Mouse (Mus musculus) cerebellum, adult (tissue): ENCODE measurements at regions not wholly inside any gene's neighbourhood (a gene's known extent, or its start where the extent isn't known, plus 50 kb on each side); places are given as distances from the start of the nearest gene placed in this dataset.
"Not testable (repeated sequence)": the region's sequence is repeated elsewhere in the genome, so short reads cannot be mapped to it uniquely, and the experiment has no call there.

Experiments used
- ATAC-seq: cut with Nextera tagmentation; 2 replicates; pipeline ENCODE4 v1.9.2; 2017; ENCODE audit warnings: mild to moderate bottlenecking, moderate library complexity, mixed read lengths; ENCODE audit not compliant: insufficient number of reproducible peaks, low FRiP score, low TSS enrichment

DNA sequence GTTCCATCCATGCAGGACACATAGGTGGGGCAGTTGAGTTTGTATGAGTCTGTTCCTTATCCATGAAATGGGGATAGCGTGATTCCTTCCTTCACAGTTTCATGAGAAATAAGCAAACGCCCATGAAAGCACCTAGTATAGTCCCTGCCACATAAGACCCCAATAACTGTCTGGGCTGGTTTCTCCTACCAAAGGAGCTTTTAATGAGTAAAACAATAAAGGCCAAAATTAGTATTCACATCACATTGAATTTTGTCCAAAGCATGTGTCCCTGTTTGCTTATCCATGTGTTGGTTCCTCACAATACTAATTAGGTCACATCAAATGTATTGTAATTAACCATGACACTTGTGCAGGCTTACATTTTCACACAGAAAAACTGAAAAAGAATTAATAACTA is 221.3 kb downstream of the Prdm13 start:
- ATAC-seq, result no peak

- ATAC-seq, result peak; percentile 45; the same call in 1 of the 2 replicates
Observed at GRCm38 (mm10) chr4:21441274-21441673, 244.5 kb downstream of the Prdm13 start.

DNA sequence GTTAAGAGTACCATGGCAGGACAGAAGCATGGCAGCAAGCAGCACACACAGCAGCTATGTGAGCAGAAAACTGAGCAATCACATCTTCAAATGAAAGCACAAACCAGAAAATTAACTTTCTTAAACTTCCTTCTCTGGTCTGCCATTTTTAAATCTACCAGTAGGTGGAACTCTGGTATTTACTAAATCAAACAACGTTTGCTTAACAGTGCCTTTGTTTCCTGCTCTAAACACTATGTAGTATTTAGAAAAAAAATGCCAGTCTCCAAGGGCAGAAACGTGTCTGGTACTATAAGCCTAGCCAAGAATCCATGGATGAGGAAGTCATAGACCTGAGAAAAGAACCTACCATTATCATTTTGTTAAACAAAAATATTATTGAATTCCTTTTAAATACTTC is 249.1 kb downstream of the Prdm13 start:
- no peak for ATAC-seq

DNA sequence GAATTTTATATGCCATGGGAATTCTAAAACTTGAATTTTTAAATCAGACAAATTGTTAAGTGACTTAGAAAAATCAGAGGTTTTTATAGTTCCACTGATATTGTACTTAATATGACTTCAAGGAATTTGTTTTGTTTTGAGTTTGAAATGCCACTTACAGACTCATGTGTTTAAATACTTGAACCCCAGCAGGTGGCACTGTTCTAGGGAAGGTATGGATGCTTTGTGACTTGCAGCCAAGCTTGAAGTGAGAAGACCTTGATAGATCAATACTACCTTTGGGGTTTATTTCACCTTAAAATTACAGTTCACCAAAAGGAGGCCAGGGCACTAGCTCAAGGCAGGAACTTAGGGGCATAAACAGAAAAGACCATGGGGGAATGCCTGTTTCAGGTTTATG is 277.9 kb downstream of the Prdm13 start:
- no peak for ATAC-seq

DNA sequence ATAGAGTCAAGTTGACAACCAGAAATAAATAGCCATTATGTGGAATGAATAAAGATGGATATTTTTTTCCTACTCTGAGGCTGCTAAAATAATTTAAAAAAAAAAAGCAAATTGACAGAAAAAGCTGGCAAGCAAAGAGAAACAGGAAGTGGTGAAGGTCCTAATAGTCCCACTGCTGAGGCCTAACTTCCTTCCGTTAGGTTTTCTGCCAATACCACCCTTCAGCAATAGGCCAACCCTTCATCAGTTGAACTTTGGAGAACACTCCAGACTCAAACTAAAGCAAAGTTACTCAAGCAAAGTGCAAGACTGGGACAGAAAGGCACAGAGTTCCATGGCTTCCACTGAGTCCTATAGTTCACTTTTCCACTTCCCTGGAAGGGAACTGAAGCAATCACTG is 316.4 kb downstream of the Prdm13 start:
- no peak for ATAC-seq

GRCm38 (mm10) chr4:21368234-21369021 is 317.3 kb downstream of the Prdm13 start:
- ATAC-seq, result no peak

- no peak for ATAC-seq
Observed at GRCm38 (mm10) chr4:21321769-21322168, 364.0 kb downstream of the Prdm13 start.

DNA sequence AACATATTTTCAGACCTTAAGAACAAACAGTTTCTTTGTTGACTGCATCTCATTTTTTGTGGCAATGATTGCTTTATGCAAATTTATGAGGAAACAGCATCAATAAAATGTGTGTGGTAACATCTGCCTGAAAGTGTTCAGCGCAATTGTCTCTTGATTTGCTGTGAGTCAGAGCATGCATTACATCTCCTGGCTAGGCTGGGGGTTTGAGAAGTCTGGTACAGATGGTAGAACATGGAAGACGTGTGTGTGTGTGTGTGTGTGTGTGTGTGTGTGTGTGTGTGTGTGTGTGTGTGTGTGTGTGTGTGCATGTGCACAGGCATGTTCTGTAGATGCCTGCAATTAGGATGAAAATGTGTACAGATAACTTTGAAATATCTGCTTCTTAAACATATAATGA is 376.5 kb downstream of the Prdm13 start:
- ATAC-seq, result not testable (repeated sequence)

- ATAC-seq, result no peak
Observed at GRCm38 (mm10) chr4:21307476-21308011, 378.2 kb downstream of the Prdm13 start.

- ATAC-seq, result no peak
Observed at GRCm38 (mm10) chr4:21300141-21300540, 385.6 kb downstream of the Prdm13 start.

- ATAC-seq, result no peak
Observed at GRCm38 (mm10) chr4:21267302-21267701, 418.5 kb downstream of the Prdm13 start.

- no peak for ATAC-seq
Observed at GRCm38 (mm10) chr4:21266886-21267285, 418.9 kb downstream of the Prdm13 start.

DNA sequence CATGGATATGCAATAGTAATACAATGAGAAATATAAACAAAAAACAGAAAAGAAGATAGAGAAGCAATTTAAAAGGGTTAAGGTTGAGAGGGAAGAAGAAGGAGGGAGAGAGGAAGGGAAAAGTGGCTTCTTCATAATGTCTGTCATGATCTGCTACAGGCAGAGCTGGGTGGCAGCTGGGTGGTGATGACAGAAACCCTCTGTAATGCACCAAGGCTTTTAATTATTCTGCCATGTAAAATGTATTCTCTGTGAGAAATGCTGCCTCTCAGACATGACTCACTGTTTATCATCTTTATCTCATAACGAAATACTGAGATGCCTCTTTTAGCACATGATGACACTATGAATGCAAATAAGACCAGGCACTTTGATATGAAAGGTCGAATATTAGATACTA is 435.4 kb downstream of the Prdm13 start:
- ATAC-seq, result no peak

- no peak for ATAC-seq
Observed at GRCm38 (mm10) chr4:21222631-21223030, 463.1 kb downstream of the Prdm13 start.

DNA sequence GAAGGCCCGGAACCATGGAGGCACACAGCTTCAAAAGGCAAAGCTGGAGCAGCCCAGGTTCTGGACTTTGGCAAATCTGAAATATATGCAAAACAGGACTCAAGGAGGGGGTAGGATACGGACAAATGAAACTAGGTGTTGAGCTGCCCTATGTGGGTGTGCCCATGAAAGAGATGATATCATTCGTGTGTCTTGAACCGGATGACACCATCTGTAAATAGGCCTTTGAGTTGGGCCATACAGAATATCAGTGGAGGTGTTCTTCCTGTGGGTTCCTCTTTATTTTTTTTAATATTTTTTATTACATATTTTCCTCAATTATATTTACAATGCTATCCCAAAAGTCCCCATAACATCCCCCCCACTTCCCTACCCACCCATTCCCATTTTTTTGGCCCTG is 478.1 kb downstream of the Prdm13 start:
- no peak for ATAC-seq

GRCm38 (mm10) chr4:21195620-21196019 is 490.1 kb downstream of the Prdm13 start:
- no peak for ATAC-seq

DNA sequence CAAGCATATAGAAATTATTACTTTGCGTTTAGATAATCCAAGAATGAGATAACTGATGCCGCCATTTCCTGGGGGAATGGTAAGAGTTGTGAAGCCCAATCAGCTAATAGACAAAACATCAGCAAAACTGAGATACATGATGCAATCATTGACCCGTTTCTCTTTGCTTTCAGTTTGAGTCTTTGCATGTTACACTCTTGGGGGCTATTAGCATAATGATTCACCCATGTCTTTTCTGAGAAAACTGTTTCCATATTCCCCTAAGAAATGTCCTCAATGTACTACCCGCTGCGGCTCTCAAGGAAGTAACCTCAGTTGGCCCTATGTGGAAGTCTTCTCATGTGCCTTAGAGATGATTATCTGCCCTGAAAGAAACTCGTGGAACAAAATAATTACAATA is 512.0 kb downstream of the Prdm13 start:
- no peak for ATAC-seq

DNA sequence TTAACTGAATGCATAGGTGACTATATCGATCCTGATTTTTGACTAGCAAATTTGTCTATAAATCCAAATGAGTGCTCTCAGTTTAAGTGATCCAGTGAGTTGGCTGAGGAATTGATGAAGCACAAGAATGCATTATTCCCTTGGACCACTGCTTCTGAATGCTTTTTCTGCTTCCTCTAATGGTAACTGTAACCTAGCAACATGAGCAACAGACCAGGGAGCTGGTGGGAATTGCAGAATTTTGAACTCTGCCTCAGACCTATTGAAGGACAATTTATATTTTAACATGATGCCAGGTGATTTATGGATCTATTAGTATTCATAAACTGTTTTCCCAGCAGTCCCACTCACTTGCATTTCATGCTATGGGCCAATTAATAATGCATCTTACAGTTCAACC is 512.7 kb downstream of the Prdm13 start:
- ATAC-seq, result no peak

GRCm38 (mm10) chr4:21170734-21171133 is 515.0 kb downstream of the Prdm13 start:
- ATAC-seq, result no peak

GRCm38 (mm10) chr4:21162124-21162523 is 523.6 kb downstream of the Prdm13 start:
- no peak for ATAC-seq

DNA sequence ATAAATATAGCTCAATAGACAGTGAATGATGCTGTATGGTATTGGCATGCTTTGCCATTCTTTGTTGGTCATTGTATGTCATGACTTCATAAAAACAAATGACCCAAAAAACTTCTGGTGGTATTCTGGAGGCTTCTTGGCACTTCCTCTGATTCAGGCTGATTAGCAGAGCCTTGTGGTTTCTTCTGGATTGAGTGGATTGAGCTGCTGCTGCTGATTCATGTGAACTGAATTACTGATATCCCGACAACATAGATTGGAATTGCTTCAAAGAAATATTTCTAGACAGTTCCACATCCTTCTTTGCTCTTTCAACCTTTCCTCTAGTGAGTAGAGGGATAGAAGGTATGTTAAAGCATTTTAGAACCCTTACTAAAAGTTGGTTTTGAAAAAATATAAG is 559.9 kb downstream of the Prdm13 start:
- ATAC-seq, result no peak

- ATAC-seq, result no peak
Observed at GRCm38 (mm10) chr4:21095741-21096140, 590.0 kb downstream of the Prdm13 start.
